Mouse (Mus musculus) forebrain, embryonic 16.5 days (tissue): Measurements from ENCODE around the gene Col4a5. TPM values are rescaled to one million over a fixed set of nuclear protein-coding genes. Genes with fewer than 3 reads are reported as not detected.

Experiments
- ATAC-seq: fragments of 200-750 bp; cut with Nextera tagmentation; 2 replicates; pipeline ENCODE4 v1.8.0; 2017; ENCODE audit warnings: mild to moderate bottlenecking, moderate library complexity
- H3K27ac ChIP-seq: fragments of 300-500 bp; sonication (generic); 2 replicates; pipeline ENCODE4 v1.5.1; 2014; ENCODE audit warnings: low read length, control low read depth
- H3K27me3 ChIP-seq: fragments of 300-500 bp; sonication (generic); replicated peaks from 2 replicates; pipeline ENCODE4 v1.6.1; 2014; ENCODE audit warnings: low read length; ENCODE audit not compliant: control insufficient read depth, insufficient read depth
- H3K36me3 ChIP-seq: fragments of 300-500 bp; sonication (generic); 2 replicates; pipeline ENCODE4 v1.6.1; 2014; ENCODE audit not compliant: control insufficient read depth, insufficient read depth
- H3K4me1 ChIP-seq: fragments of 300-500 bp; sonication (generic); replicated peaks from 2 replicates; pipeline ENCODE4 v1.6.1; 2014; ENCODE audit warnings: low read length; ENCODE audit not compliant: control insufficient read depth, insufficient read depth
- H3K4me2 ChIP-seq: fragments of 300-500 bp; sonication (generic); 2 replicates; pipeline ENCODE4 v1.6.1; 2014; ENCODE audit warnings: mild to moderate bottlenecking, low read length, control low read depth
- H3K4me3 ChIP-seq: fragments of 300-500 bp; sonication (generic); replicated peaks from 2 replicates; pipeline ENCODE4 v1.5.1; 2014; ENCODE audit warnings: mild to moderate bottlenecking, low read length, control low read depth
- H3K9ac ChIP-seq: fragments of 300-500 bp; sonication (generic); replicated peaks from 2 replicates; pipeline ENCODE4 v1.6.1; 2014; ENCODE audit warnings: low read depth, low read length, control low read depth
- H3K9me3 ChIP-seq: fragments of 300-500 bp; sonication (generic); 2 replicates; pipeline ENCODE4 v1.6.1; 2016; ENCODE audit warnings: low read length; ENCODE audit not compliant: control insufficient read depth
- WGBS: fragments of 180-500 bp; shearing (Covaris S2); extraction: QIAGEN DNeasy Blood & Tissue Kit; methylation state at CpG from one replicate; pipeline ENCODE4 v1.1.7; 2014; 5-methylcytosine and 5-hydroxymethylcytosine counted together
- polyA plus RNA-seq: library from polyadenylated mRNA; unstranded; fragments of >200 nt; fragmentation: Nextera tagmentation; extraction: Ambion mirVana; gene quantifications from 2 replicates; pipeline ENCODE4 v1.2.1, GENCODE M21; 2015

Gene Col4a5
- polyA plus RNA-seq, 1 experiment from 2014 or later, result 5.5 TPM

GRCm38 (mm10) chrX:141547471-141547870, 72.3 kb downstream of the Col4a5 start:
- Histone ChIP-seq H3K36me3 (no peaks in the 10 kb centered on the region), H3K4me1 (no peaks in the 10 kb centered on the region), H3K4me3 (no peak overlapping the region), H3K9ac (no peak overlapping the region), H3K9me3 (no peaks in the 10 kb centered on the region), H3K4me2 (no peak overlapping the region), H3K27ac (no peak overlapping the region), H3K27me3 (no peaks in the 10 kb centered on the region)
- ATAC-seq, result no peak
- WGBS, result 83% methylated on average over 2 of the region's 2 CpGs

- H3K9ac ChIP-seq, result no peak overlapping the region
- WGBS, result 25% methylated on average over 3 of the region's 3 CpGs
- H3K4me1 ChIP-seq, result no peaks in the 10 kb centered on the region
- H3K27ac ChIP-seq, result no peak overlapping the region
- H3K4me3 ChIP-seq, result no peak overlapping the region
- no peaks in the 10 kb centered on the region for H3K36me3 ChIP-seq
- no peaks in the 10 kb centered on the region for H3K9me3 ChIP-seq
- H3K27me3 ChIP-seq, result no peaks in the 10 kb centered on the region
- no peak for ATAC-seq
- H3K4me2 ChIP-seq, result no peak overlapping the region
Observed at GRCm38 (mm10) chrX:141590242-141590641, 115.1 kb downstream of the Col4a5 start.

- no peak for ATAC-seq
- H3K27ac ChIP-seq, result no peak overlapping the region
- H3K36me3 ChIP-seq, result no peaks in the 10 kb centered on the region
- H3K4me2 ChIP-seq, result peak overlapping the region; percentile 54
- no peak overlapping the region for H3K9ac ChIP-seq
- H3K9me3 ChIP-seq, result no peaks in the 10 kb centered on the region
- H3K4me3 ChIP-seq, result peak overlapping the region; percentile 43
- H3K4me1 ChIP-seq, result peaks cover 23% of the 10 kb centered on the region
- peaks cover 34% of the 10 kb centered on the region for H3K27me3 ChIP-seq
- WGBS, result 9% methylated on average over 33 of the region's 33 CpGs
Observed at GRCm38 (mm10) chrX:141721725-141722124, 246.5 kb downstream of the Col4a5 start.

GRCm38 (mm10) chrX:141723936-141724335, 248.8 kb downstream of the Col4a5 start:
- Histone ChIP-seq H3K9me3 (no peaks in the 10 kb centered on the region), H3K36me3 (no peaks in the 10 kb centered on the region), H3K27ac (no peak overlapping the region), H3K9ac (no peak overlapping the region), H3K4me2 (peak overlapping the region; percentile 59), H3K4me3 (peak overlapping the region; percentile 46), H3K27me3 (peaks cover 39% of the 10 kb centered on the region), H3K4me1 (peaks cover 23% of the 10 kb centered on the region)
- WGBS, result 29% methylated on average over 16 of the region's 16 CpGs
- ATAC-seq, result no peak

- peak overlapping the region; percentile 46 for H3K4me3 ChIP-seq
- peak overlapping the region; percentile 59 for H3K4me2 ChIP-seq
- 20% methylated on average over 52 of the region's 52 CpGs for WGBS
- no peaks in the 10 kb centered on the region for H3K36me3 ChIP-seq
- no peak overlapping the region for H3K9ac ChIP-seq
- H3K9me3 ChIP-seq, result no peaks in the 10 kb centered on the region
- ATAC-seq, result peak; percentile 37
- H3K27ac ChIP-seq, result no peak overlapping the region
- H3K4me1 ChIP-seq, result peaks cover 23% of the 10 kb centered on the region
- peaks cover 39% of the 10 kb centered on the region for H3K27me3 ChIP-seq
Observed at GRCm38 (mm10) chrX:141724391-141724891, 249.3 kb downstream of the Col4a5 start.

- no peak within 1 kb of the TSS for H3K9ac ChIP-seq
- WGBS, result 22% methylated on average over 42 of the region's 51 CpGs
Observed at GRCm38 (mm10) chrX:141724937-141725918, 250.0 kb downstream of the Col4a5 start, which contains the start of gene Irs4. TSS of gene Irs4 (minus strand) at chrX:141725263.

GRCm38 (mm10) chrX:141729570-141729969, 254.4 kb downstream of the Col4a5 start:
- no peak overlapping the region for H3K4me3 ChIP-seq

More at GRCm38 (mm10) chrX:141724937-141725918, 250.0 kb downstream of the Col4a5 start, which contains the start of gene Irs4:
- Histone ChIP-seq H3K4me3 (peak within 1 kb of the TSS; percentile 46), H3K27ac (no peak within 1 kb of the TSS), H3K4me2 (peak within 1 kb of the TSS; percentile 59), H3K4me1 (peaks cover 23% of the 10 kb centered on the region), H3K9me3 (no peaks in the 10 kb centered on the region), H3K36me3 (no peaks in the 10 kb centered on the region), H3K27me3 (peaks cover 34% of the 10 kb centered on the region)
- peak; percentile 75 for ATAC-seq

More at GRCm38 (mm10) chrX:141729570-141729969, 254.4 kb downstream of the Col4a5 start:
- Histone ChIP-seq H3K27ac (no peak overlapping the region), H3K9ac (no peak overlapping the region), H3K36me3 (no peaks in the 10 kb centered on the region), H3K27me3 (peaks cover 5% of the 10 kb centered on the region; the same call in 1 of the 2 replicates), H3K4me1 (peaks cover 9% of the 10 kb centered on the region), H3K9me3 (no peaks in the 10 kb centered on the region), H3K4me2 (no peak overlapping the region)
- peak; percentile 37; the same call in 1 of the 2 replicates for ATAC-seq
- WGBS, result 29% methylated on average over 5 of the region's 5 CpGs

Other genes with a start within 250 kb of the Col4a5 start
- gene Col4a6, start 1.3 kb upstream of the Col4a5 start, polyA plus RNA-seq, result 1.3 and 2.0 TPM in 2 replicates
- 0.70 and 1.9 TPM in 2 replicates for gene Irs4, start 249.9 kb downstream of the Col4a5 start, polyA plus RNA-seq